Mouse (Mus musculus): ENCODE results near the gene Cd163.

The Cd163 gene

GRCm38 (mm10) chr6:124364328-124364727, 59.9 kb downstream of the Cd163 start:
- no peak for DNase-seq (ENCODE audit: low spot score in 2 of 2)

DNA sequence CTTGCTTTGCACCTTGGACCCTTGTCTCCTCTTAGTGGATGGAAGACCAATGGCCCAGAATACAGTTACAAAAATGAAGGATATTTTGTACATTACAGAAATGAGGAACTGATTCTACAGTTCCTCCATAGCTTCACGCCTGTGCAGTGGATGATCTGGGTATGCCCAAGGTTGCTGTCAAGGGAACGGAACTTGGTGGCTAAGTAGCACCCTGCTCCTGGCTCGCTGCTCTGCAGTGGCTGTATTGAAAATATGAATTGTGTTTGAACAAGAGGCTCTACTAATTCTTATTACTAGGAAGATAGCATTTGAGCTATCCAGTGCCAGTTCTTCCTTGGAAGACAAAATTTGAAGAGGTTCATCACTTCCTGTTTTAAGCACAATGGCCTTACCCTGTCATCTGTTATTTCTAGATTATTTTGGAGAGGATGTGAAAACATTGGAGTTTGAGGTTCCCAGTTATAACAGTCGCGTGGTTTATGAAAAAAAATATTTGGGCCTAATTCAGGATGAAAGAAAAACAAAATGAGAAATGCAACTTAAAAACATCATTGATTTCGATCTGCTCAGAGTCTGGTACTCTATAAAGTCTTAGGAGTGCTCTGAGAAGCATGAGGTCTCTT, 69.2 kb downstream of the Cd163 start:
- DNase-seq (ENCODE audit: low spot score in 2 of 2): no peak

DNA sequence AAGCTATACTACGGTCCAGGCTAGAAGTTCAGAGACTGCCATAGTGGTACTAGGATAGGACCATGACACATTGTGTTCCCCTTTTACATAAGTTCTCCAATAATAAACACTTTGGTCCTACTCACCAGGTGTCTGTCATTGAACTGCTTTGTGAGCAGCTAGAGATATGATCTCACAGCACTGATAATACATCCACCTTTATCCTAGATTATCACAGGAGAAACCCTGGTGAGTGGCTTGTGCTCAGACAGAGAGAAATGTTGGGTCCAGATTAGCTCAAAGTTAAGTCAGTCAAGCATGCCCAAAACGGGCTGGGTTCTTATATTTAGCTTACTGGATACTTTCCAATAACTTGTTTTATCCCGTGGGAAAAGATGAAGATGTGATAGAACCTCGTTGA, 70.2 kb downstream of the Cd163 start:
- DNase-seq (ENCODE audit: low spot score in 2 of 2): no peak

GRCm38 (mm10) chr6:124375435-124375884, 71.0 kb downstream of the Cd163 start:
- peak; percentile 82 to 86 for DNase-seq (ENCODE audit: low spot score in 2 of 2)

DNA sequence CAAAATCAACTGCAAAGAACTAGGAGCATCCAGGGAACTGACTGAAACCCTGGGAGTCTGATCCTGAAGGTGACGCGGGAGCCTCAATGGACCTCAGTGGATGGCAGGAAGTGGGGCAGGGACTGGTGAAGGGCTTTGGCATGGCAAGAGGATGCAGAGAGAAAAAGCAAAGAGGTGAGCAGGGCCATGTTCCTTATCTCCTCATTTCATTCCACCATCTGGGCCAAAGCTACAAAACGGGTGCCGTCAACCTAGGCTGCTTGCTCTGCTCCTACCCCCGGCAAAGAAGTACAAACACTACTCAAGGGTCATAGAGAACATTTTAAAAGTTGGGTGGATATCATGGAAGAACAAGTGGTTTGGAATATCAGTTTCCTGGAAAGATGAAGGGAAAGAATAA, 71.9 kb downstream of the Cd163 start:
- DNase-seq (ENCODE audit: low spot score in 2 of 2): no peak

DNA sequence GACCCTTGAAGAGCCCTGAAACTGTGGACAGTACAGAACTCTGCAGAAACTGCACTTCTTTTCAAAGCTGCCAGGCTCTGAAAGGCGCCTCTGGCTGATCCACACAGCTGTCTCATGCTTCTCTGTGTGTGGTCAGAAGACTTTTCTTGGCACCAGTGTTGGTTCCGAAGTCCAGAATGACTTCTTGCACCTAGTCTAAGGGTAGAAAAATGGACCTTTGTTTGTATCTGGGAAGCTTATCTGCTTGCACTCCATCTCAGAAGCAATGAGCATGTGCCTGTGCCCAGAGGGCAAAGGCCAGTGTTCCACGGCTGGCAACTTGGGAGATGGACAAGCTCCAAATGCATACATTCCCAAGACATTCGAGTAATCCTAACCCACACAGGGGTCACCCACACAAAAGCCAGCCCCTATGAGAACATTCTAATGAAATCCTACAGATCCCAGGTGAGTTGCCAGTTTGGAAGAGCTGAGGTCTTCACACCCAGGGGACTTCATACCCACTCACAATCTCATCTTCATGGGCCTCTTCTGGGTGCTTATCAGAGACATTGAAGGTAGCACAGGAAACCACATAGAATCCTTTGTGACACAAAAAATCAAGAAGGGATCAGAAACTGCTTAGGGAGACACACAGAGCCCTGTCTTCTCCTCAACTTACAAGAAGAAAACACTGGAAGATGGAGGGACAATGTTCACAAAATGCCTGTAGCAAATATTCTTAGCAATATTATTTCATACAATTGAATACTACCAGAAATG, 73.2 kb downstream of the Cd163 start:
- no peak for DNase-seq (ENCODE audit: low spot score in 2 of 2)

- DNase-seq (ENCODE audit: low spot score in 2 of 2): peak; percentile 51 to 56
Observed at GRCm38 (mm10) chr6:124379331-124379730, 74.9 kb downstream of the Cd163 start.

All from spleen, postnatal 36 days (tissue).